Mouse (Mus musculus): ENCODE results near the gene Ccdc102a. TPM values are rescaled to one million over a fixed set of nuclear protein-coding genes. Genes with fewer than 3 reads are reported as not detected.

The Ccdc102a gene
- polyA plus RNA-seq (2014; fragmentation: Illumina TruSeq; extraction: RNeasy Lipid Tissue Mini Kit (QIAGEN cat#74804); ENCODE audit: insufficient read depth, low read depth, low replicate concordance), result 8.3 TPM

DNA sequence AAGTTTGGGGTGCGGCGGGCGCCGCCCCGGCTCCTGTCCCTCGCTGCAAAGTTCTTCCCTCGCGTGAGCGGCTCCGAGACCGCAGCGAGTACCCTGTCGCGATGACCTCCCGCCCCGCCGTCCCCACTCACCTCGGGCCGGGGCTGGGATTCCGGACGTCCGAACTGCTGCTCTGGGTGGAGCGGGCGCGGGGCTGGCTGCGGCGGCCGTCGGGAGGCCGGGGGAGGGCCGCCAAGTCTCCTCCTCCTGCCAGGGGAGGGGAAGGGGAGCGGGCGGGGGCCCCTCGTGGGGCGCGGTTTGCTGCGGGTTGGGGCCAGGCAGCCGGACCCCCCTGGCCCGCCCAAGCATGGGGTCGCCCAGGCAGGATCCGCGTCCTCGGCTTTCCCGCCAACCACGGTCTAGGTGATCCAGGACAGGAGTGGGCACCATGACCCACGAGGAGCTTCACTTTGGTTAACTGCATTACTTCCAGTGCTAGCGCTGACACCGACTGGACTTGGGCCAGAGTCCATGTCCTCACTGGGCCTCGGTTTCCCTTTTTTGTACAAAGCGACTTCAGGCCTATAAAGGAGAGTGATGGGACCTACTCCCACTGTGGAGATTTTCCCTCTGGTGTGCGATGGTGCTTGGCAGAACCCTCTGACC lies at the start of gene Ccdc102a:
Gene Ccdc102a, minus strand, starts transcription at position 248 of the 645 bp plus-strand sequence.

DNA sequence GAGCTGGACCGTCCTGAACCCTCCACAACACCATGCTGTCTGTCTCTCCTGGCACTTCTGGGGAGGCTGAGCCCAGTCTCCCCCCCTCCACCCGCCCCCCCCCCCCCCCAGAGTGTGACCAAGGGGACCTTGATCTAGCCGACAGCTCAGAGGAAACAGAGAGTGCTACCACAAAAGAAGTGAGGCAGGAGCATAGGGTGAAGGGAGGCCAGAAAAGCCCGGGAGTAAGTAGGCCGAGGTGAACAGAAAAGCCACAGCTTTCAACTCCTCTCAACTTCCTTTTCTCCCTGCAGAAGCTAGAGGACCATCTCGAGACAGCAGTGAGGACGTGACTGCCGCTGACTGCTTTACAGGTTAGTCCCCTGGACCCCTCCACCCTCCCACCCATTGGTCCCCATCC lies 5.5 kb upstream of the Ccdc102a start, which contains the start of gene Adgrg5:
Gene Adgrg5, plus strand, starts transcription at position 290 of the 400 bp plus-strand sequence.

DNA sequence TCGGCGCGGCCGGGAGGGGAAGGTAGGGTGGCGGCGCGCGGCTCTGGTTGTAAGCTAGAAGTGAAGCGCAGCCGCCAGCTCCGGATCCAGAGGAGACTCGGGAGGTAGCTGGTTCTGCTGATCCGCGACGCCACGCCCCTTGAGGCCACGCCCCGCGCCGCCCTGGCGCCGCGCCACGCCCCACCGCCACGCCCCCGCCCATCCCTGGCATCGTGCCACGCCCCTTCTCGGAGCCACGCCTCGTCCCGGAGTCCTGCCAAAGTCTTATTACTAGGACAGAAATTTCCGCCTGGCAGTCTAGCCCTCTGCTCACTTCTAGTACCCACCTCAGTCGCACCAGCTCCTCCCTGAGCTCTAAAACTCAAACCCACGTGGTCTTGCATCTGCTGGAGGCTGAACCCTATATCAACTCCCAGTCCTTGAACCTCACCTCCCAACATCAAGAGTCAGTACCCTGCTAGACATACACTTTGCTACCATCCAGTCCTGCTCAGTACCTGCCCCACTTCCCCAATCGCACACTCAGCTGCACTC lies 41.6 kb downstream of the Ccdc102a start, which contains the start of gene Dok4:
Gene Dok4, minus strand, starts transcription at position 134 of the 534 bp plus-strand sequence.

DNA sequence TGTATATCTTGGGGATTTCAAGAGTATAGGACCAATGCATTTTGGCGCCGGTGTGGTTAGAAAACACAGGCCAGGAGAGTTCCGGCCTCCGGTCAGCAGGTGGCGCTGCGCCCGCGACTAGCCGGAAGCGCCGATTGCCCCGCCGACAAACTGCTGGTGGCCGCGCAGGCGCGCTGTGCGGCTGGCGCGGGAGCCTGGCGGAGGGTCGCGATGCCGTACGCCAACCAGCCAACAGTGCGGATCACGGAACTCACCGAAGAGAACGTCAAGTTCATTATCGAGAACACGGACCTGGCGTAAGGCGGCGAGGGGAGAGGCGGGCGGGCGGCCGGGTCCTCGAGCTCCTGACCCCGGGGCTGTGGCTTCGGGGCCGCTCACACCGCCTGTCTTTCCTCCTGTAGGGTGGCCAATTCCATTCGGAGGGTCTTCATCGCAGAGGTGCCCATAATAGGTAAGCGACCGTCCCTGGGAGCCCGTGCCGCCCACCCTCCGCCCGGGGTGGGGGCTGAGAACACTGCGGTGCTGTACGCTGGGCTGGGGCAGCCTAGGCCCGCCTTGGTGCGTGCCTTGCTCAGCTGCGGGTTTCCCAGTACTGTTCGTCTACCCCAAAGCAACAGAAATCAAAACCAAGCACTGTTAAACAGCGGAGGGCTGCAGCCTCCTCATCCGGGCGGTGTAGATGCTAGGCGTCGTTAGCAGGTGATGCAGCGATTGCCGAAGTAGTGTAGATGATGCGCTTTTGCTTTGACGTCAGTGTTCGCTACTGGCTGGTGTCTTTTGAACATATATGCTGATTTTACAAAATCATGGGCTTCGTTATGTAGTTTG lies 60.3 kb downstream of the Ccdc102a start, which contains the start of gene Polr2c:
Gene Polr2c, plus strand, starts transcription at position 105 of the 828 bp plus-strand sequence.

Other genes with a start within 250 kb of the Ccdc102a start
- gene Pllp, start 221.8 kb downstream of the Ccdc102a start, polyA plus RNA-seq (2014; fragmentation: Illumina TruSeq; extraction: RNeasy Lipid Tissue Mini Kit (QIAGEN cat#74804); ENCODE audit: insufficient read depth, low read depth, low replicate concordance), result 60.3 TPM
- gene Ccl22, start 172.5 kb downstream of the Ccdc102a start, polyA plus RNA-seq (2014; fragmentation: Illumina TruSeq; extraction: RNeasy Lipid Tissue Mini Kit (QIAGEN cat#74804); ENCODE audit: insufficient read depth, low read depth, low replicate concordance), result 5.5 TPM
- gene Cx3cl1, start 146.1 kb downstream of the Ccdc102a start, polyA plus RNA-seq (2014; fragmentation: Illumina TruSeq; extraction: RNeasy Lipid Tissue Mini Kit (QIAGEN cat#74804); ENCODE audit: insufficient read depth, low read depth, low replicate concordance), result 18.1 TPM
- 29.6 TPM for gene Ccl17, start 107.6 kb downstream of the Ccdc102a start, polyA plus RNA-seq (2014; fragmentation: Illumina TruSeq; extraction: RNeasy Lipid Tissue Mini Kit (QIAGEN cat#74804); ENCODE audit: insufficient read depth, low read depth, low replicate concordance)
- gene Coq9, start 79.8 kb downstream of the Ccdc102a start, polyA plus RNA-seq (2014; fragmentation: Illumina TruSeq; extraction: RNeasy Lipid Tissue Mini Kit (QIAGEN cat#74804); ENCODE audit: insufficient read depth, low read depth, low replicate concordance), result 32.7 TPM
- gene Ciapin1, start 79.7 kb downstream of the Ccdc102a start, polyA plus RNA-seq (2014; fragmentation: Illumina TruSeq; extraction: RNeasy Lipid Tissue Mini Kit (QIAGEN cat#74804); ENCODE audit: insufficient read depth, low read depth, low replicate concordance), result 22.1 TPM
- 60.7 TPM for gene Polr2c, start 60.6 kb downstream of the Ccdc102a start, polyA plus RNA-seq (2014; fragmentation: Illumina TruSeq; extraction: RNeasy Lipid Tissue Mini Kit (QIAGEN cat#74804); ENCODE audit: insufficient read depth, low read depth, low replicate concordance)
- 21.7 TPM for gene Dok4, start 41.8 kb downstream of the Ccdc102a start, polyA plus RNA-seq (2014; fragmentation: Illumina TruSeq; extraction: RNeasy Lipid Tissue Mini Kit (QIAGEN cat#74804); ENCODE audit: insufficient read depth, low read depth, low replicate concordance)
- gene Adgrg5, start 5.6 kb upstream of the Ccdc102a start, polyA plus RNA-seq (2014; fragmentation: Illumina TruSeq; extraction: RNeasy Lipid Tissue Mini Kit (QIAGEN cat#74804); ENCODE audit: insufficient read depth, low read depth, low replicate concordance), result 1.3 TPM
- gene Adgrg1, start 56.7 kb upstream of the Ccdc102a start, polyA plus RNA-seq (2014; fragmentation: Illumina TruSeq; extraction: RNeasy Lipid Tissue Mini Kit (QIAGEN cat#74804); ENCODE audit: insufficient read depth, low read depth, low replicate concordance), result 29.7 TPM
- 2.0 TPM for gene Adgrg3, start 99.6 kb upstream of the Ccdc102a start, polyA plus RNA-seq (2014; fragmentation: Illumina TruSeq; extraction: RNeasy Lipid Tissue Mini Kit (QIAGEN cat#74804); ENCODE audit: insufficient read depth, low read depth, low replicate concordance)
- 8.8 TPM for gene Drc7, start 137.0 kb upstream of the Ccdc102a start, polyA plus RNA-seq (2014; fragmentation: Illumina TruSeq; extraction: RNeasy Lipid Tissue Mini Kit (QIAGEN cat#74804); ENCODE audit: insufficient read depth, low read depth, low replicate concordance)
- 5.5 TPM for gene Katnb1, start 163.1 kb upstream of the Ccdc102a start, polyA plus RNA-seq (2014; fragmentation: Illumina TruSeq; extraction: RNeasy Lipid Tissue Mini Kit (QIAGEN cat#74804); ENCODE audit: insufficient read depth, low read depth, low replicate concordance)